Mouse (Mus musculus) duodenum, adult 2 months (tissue): Measurements from ENCODE around the gene Tlr9. TPM values are rescaled to one million over a fixed set of nuclear protein-coding genes. Genes with fewer than 3 reads are reported as not detected.

ENCODE experiments used
- polyA plus RNA-seq: library from polyadenylated mRNA; depleted of rRNA; stranded (reverse); fragments of >200 nt; gene quantifications from 2 replicates; pipeline ENCODE4 v1.2.3, GENCODE M21; 2012; ENCODE audit warnings: low replicate concordance; rRNA removed

Gene Tlr9
- 1.1 and 1.8 TPM in 2 replicates for polyA plus RNA-seq

GRCm38 (mm10) chr9:106222261-106222851, at the start of gene Tlr9:
TSS of gene Tlr9 (plus strand) at chr9:106222598.

GRCm38 (mm10) chr9:106199535-106200272, 22.7 kb upstream of the Tlr9 start, which contains the start of gene Ppm1m:
TSS of gene Ppm1m (minus strand) at chr9:106199746.

GRCm38 (mm10) chr9:106202819-106203636, 19.4 kb upstream of the Tlr9 start, which contains the start of gene Twf2:
TSS of gene Twf2 (plus strand) at chr9:106203108.

Other genes with a start within 250 kb of the Tlr9 start
- 13.8 and 17.5 TPM in 2 replicates for gene Col6a4, start 125.8 kb upstream of the Tlr9 start, polyA plus RNA-seq
- gene Glyctk, start 64.5 kb upstream of the Tlr9 start, polyA plus RNA-seq = 13.9 and 43.6 TPM in 2 replicates
- gene Wdr82, start 51.7 kb upstream of the Tlr9 start, polyA plus RNA-seq = 25.0 and 31.6 TPM in 2 replicates
- gene Ppm1m, start 22.9 kb upstream of the Tlr9 start, polyA plus RNA-seq = 14.0 and 19.1 TPM in 2 replicates
- gene Twf2, start 19.5 kb upstream of the Tlr9 start, polyA plus RNA-seq = 16.9 and 20.4 TPM in 2 replicates
- gene Alas1, start 26.1 kb downstream of the Tlr9 start, polyA plus RNA-seq = 177 and 205 TPM in 2 replicates
- 14.7 TPM in 2 replicates for gene Poc1a, start 58.5 kb downstream of the Tlr9 start, polyA plus RNA-seq
- 14.1 and 19.8 TPM in 2 replicates for gene Dusp7, start 146.0 kb downstream of the Tlr9 start, polyA plus RNA-seq
- gene Rpl29, start 206.9 kb downstream of the Tlr9 start, polyA plus RNA-seq = 296 and 334 TPM in 2 replicates
- 113 and 257 TPM in 2 replicates for gene Acy1, start 215.7 kb downstream of the Tlr9 start, polyA plus RNA-seq
- 90.3 and 94.3 TPM in 2 replicates for gene Abhd14b, start 224.9 kb downstream of the Tlr9 start, polyA plus RNA-seq
- 25.7 and 28.4 TPM in 2 replicates for gene Abhd14a, start 225.1 kb downstream of the Tlr9 start, polyA plus RNA-seq
- gene Pcbp4, start 230.7 kb downstream of the Tlr9 start, polyA plus RNA-seq = 25.3 and 35.3 TPM in 2 replicates
- 0.30 and 0.56 TPM in 2 replicates for gene Gpr62, start 243.3 kb downstream of the Tlr9 start, polyA plus RNA-seq